Mouse (Mus musculus) megakaryocyte progenitor cell, adult 5-6 weeks (primary cell): ENCODE results near the gene Ltbp1. TPM values are rescaled to one million over a fixed set of nuclear protein-coding genes. Genes with fewer than 3 reads are reported as not detected.

ENCODE experiments used
- ATAC-seq: replicated peaks from 2 replicates; pipeline ENCODE4 v1.8.0; 2016; ENCODE audit warnings: mild to moderate bottlenecking, moderate TSS enrichment, inconsistent platforms; ENCODE audit not compliant: poor library complexity
- total RNA-seq, 2 experiments: library from RNA; stranded (forward) in 1 of 2; stranded (reverse) in 1 of 2; fragments of 157-497, 149-512 nt in 1 of 2; fragments of 200-1000 nt in 1 of 2; gene quantifications; 2 replicates each; pipeline versions ENCODE4 v1.2.3 to v1.2.4; 2015 to 2017

Ltbp1 gene
- total RNA-seq (2015) (0.07 and 0.30 TPM in 2 replicates), total RNA-seq (2017) (0.12 and 0.20 TPM in 2 replicates)

DNA sequence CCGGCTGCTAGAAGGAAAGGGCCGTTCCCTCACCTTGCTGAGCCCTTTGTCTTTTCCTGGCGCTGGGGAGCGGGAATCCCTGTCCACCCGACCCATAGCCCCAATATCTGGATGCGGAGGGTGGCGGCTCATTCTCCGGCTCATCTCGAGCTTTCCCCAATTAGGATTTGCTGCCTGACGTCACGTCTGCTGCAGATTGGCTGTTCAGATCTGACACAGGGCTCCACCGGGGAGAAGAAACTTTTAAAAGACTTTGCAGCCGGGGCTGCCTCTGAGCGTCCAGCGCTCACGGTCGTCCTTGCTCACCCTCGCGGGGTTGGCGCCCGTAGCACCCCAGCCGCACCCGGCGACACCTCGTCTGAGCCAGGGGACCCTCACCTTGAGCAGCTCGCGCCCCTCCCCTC lies at the start of gene Ltbp1:
Ltbp1 (plus strand) TSS at position 288 of the 404 bp plus-strand sequence.
- peak; percentile 76 for ATAC-seq

GRCm38 (mm10) chr17:74959481-74960245 lies 45.7 kb upstream of the Ltbp1 start:
- ATAC-seq, result no peak

- ATAC-seq, result peak; percentile 70
Measured at GRCm38 (mm10) chr17:74963222-74963621, 42.1 kb upstream of the Ltbp1 start.

GRCm38 (mm10) chr17:74963861-74964260 lies 41.5 kb upstream of the Ltbp1 start:
- no peak for ATAC-seq

DNA sequence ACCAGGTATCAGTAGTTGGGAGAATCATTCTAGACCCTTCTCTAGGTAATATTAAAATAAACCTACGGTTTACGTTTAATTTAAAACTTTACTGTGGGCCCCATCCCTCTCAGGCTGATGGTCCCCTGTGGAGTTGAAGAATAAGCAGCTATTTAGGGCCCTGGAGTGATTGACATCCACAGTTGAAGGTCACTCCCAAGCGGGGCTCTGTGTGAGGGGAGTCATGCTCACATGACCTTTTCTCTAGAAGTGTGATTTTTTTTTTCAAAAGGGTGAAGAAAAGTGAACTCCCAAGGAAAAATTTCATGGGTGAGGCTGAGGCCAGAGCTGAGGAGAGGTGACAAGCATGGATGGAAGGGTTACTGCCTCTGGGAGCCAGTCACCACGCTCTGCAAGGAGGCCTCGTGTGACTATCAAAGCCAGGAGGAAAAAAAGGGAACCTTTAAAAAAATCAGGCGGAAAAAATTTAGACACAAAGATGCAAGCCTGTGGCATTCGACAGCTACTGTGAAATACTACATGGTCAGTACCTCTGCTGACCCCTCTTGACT lies 38.0 kb upstream of the Ltbp1 start:
- ATAC-seq, result no peak

GRCm38 (mm10) chr17:74968152-74968712 lies 37.1 kb upstream of the Ltbp1 start:
- ATAC-seq, result peak; percentile 41

DNA sequence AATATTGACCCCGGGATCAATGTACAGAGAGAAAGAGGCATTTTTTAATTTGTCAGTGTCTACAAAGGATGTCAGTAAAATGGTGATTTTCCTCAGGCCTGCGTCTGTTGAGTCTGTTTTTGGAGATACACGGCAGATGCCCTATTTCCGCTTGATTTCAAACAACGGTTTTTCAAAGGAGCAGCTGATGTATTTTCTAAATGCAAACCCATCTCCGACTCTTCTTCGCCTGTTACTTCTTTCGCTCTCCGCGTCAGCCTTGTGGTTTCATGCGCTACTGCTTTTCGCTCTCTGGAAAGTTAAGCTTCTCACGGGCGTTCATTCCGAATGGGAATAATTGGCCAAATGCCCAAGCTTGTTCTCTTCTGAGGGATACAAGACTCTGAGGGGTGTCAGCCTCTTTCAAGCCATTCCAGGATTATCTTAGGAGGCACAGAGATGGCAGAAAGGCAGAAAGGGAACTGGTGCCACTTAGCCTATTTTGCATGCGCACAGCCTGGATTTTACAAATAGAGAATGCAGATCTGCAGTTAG lies 36.6 kb upstream of the Ltbp1 start:
- ATAC-seq, result no peak

DNA sequence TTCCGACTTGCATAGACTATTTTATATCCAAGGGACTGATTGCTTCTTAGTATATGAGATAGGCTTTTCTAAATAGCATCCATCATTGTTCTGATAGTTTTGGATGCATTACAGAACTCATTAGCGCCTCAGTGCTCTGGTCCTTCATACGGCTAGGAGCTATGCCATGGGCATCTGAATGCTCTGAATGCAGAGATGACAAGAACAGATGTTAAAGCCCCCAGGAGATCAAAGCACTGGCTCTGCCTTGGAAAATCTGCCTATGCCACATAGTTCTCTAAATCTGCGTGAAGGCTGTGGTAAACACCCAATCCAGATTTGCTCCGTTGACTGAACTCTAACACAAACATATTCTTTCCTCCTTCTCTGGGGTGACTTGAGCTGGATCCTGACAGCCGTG lies 30.2 kb upstream of the Ltbp1 start:
- ATAC-seq, result no peak

DNA sequence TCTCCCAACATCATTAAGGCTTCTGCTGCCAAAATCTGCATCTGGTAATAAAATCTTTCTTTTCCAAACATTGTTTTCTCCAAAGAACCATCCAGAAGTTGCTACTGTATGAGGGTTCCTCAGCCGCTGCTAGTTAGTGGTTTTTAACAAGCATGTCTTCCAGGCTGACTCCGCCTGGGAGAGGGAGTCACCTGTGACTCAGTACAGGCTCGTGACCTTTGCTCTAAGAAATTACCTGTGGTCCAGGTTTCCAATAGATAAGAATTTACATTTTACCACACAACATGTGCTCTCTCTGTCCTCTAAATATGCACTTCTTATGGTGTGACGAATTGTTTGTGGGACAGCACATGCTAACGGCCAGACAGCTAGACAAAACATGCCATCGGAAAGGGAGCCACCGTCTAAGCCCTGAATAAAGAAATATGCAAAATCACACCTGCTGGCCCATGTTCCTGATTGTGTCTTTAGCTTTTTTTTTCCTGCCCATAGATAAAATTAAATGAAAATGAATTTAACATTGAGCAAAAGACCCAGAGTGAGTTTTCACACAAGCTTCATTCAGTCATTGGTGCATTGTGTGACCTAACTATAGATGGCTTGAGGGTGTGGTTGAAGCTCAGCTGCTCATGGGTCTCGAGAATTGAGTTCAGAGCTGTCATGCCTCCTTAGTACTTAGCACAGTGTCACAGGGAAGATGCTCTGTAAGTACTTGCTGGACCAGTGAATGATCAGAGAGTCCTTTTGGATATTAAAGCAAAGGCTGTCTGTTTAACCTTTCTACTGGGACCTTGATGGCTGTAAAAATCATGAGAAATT lies 29.0 kb upstream of the Ltbp1 start:
- no peak for ATAC-seq

GRCm38 (mm10) chr17:74979767-74980166 lies 25.6 kb upstream of the Ltbp1 start:
- no peak for ATAC-seq

GRCm38 (mm10) chr17:74981703-74982102 lies 23.7 kb upstream of the Ltbp1 start:
- ATAC-seq, result no peak

DNA sequence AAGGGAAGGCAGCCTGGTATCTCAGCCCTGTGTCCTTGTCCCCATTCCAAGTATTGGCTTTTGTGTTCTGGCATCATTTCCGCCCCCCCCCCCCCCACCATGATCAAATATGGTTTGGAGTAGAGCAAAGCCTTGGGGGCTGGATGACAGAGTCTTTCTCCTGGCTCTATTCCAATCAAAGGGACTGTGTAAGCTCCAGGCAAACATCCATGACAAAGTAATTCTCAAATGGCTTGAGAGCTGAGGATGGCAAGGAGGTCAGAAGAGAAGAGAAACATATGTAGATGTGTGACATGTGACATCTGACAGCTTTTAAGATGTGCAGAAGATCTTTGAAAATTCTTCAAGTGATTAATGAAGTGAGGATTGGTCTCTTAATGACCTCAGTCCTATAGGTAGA lies 22.5 kb upstream of the Ltbp1 start:
- ATAC-seq, result no peak

- no peak for ATAC-seq
Measured at GRCm38 (mm10) chr17:74984071-74984470, 21.3 kb upstream of the Ltbp1 start.

- ATAC-seq, result no peak
Measured at GRCm38 (mm10) chr17:74984681-74985080, 20.7 kb upstream of the Ltbp1 start.

- ATAC-seq, result peak; percentile 82
Measured at GRCm38 (mm10) chr17:74987067-74987466, 18.3 kb upstream of the Ltbp1 start.

GRCm38 (mm10) chr17:74989691-74990090 lies 15.7 kb upstream of the Ltbp1 start:
- no peak for ATAC-seq

DNA sequence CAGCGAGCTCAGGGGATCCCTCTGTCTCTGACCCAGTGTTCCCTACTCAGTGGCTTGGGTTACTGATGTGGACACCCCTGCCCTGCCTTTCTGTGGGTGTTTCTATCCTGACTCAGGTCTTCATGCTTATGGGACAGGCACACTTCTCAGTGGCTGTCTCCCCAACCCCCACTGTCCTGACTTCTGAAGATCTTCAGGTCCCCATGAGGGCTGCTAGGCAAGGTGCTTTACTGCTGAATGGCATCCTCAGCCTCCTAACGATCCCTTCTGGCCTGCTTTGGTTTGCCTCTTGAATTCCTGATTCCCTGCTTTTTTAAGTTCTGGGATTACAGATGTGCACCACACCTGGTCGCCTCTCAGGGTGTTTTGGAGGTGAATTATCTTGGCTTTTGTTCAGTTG lies 14.8 kb upstream of the Ltbp1 start:
- no peak for ATAC-seq

DNA sequence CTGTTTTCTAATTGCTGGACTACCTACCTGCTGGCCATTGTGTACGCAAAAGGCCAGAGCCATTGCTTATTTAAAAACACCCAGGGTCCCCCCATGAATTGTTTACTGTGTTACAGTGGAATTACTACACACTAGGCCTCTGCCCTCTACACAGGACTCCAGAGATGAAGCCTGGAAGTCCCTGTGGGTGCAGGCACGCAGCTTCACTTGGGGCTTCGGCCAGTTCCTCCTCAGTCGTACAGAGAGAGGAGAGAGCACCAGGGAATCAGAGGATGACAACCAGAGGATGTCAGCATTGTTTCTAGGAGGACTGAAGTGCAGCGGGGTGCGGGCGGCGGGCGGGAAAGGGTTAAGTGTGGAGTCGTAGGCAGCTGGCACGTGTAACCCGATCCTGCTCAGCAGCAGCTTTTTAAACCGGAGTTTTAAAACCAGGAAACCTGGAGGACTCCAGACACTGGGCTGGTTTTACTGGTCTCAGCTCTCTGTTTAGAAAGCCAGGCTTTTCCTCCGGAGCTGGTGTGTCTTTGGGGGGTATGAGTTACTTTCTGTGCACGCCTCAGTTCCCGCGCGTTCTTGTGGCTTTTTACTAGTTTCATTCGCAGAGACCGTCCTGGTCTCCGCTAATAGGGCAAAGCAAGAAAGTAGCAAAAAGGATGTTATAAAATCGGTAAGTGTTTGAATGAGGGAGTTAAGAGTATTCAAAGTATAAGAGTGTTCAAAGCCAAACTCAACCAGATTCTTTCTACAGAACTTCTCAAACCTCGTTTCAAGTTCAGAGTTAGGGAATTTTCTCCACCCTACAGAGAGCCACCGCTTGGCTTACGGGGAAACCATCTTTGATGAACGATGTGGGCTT lies 11.4 kb upstream of the Ltbp1 start:
- ATAC-seq, result peak; percentile 76

GRCm38 (mm10) chr17:74994582-74994893 lies 10.8 kb upstream of the Ltbp1 start:
- ATAC-seq, result peak; percentile 20; the same call in 1 of the 2 replicates

GRCm38 (mm10) chr17:74995266-74995665 lies 10.1 kb upstream of the Ltbp1 start:
- no peak for ATAC-seq
